Mouse (Mus musculus): Measurements from ENCODE around the gene Slc37a2. TPM values are rescaled to one million over a fixed set of nuclear protein-coding genes. Genes with fewer than 3 reads are reported as not detected.
A peak's percentile ranks its signal among the peaks of the same experiment; 100 is the strongest.

Gene Slc37a2
- total and polyA plus RNA-seq, 2 experiments from 2014 or later = 2.4 to 4.7 TPM

- ATAC-seq = no peak
- TF ChIP-seq CTCF (IDR thresholded peaks at IDR 0.05; ENCODE audit: low read depth) = no peak
These were observed 12.8 kb downstream of the Slc37a2 start for GRCm38 (mm10) chr9:37242764-37243163.

GRCm38 (mm10) chr9:37235951-37236737 is 19.4 kb downstream of the Slc37a2 start:
- 64% methylated on average over 4 of the region's 4 CpGs for WGBS
- no peak for ATAC-seq
- DNase-seq (ENCODE audit: low spot score) = no peak
- Histone ChIP-seq H3K36me3 (ENCODE audit: insufficient read depth, low read length) (no peaks in the 10 kb centered on the region), H3K4me2 (ENCODE audit: low read depth, low read length) (no peak overlapping the region), H3K4me3 (ENCODE audit: low read length) (no peak overlapping the region), H3K27ac (no peak overlapping the region), H3K4me1 (ENCODE audit: insufficient read depth, low read length) (no peaks in the 10 kb centered on the region), H3K9ac (replicated peaks; ENCODE audit: low read length) (no peak overlapping the region), H3K9me3 (ENCODE audit: low read length) (no peaks in the 10 kb centered on the region), H3K27me3 (ENCODE audit: insufficient read depth, low read length) (no peaks in the 10 kb centered on the region)
- no peak for TF ChIP-seq CTCF (IDR thresholded peaks at IDR 0.05; ENCODE audit: low read depth)

More at GRCm38 (mm10) chr9:37242764-37243163, 12.8 kb downstream of the Slc37a2 start:
- Histone ChIP-seq H3K9me3 (ENCODE audit: low read length) (no peaks in the 10 kb centered on the region), H3K4me2 (ENCODE audit: low read depth, low read length) (no peak overlapping the region), H3K36me3 (ENCODE audit: insufficient read depth, low read length) (no peaks in the 10 kb centered on the region), H3K4me3 (ENCODE audit: low read length) (no peak overlapping the region), H3K4me1 (ENCODE audit: insufficient read depth, low read length) (no peaks in the 10 kb centered on the region), H3K27ac (no peak overlapping the region), H3K9ac (replicated peaks; ENCODE audit: low read length) (no peak overlapping the region), H3K27me3 (ENCODE audit: insufficient read depth, low read length) (no peaks in the 10 kb centered on the region)
- DNase-seq (ENCODE audit: low spot score) = no peak
- 94% methylated on average over 3 of the region's 3 CpGs for whole genome bisulfite sequencing

DNA sequence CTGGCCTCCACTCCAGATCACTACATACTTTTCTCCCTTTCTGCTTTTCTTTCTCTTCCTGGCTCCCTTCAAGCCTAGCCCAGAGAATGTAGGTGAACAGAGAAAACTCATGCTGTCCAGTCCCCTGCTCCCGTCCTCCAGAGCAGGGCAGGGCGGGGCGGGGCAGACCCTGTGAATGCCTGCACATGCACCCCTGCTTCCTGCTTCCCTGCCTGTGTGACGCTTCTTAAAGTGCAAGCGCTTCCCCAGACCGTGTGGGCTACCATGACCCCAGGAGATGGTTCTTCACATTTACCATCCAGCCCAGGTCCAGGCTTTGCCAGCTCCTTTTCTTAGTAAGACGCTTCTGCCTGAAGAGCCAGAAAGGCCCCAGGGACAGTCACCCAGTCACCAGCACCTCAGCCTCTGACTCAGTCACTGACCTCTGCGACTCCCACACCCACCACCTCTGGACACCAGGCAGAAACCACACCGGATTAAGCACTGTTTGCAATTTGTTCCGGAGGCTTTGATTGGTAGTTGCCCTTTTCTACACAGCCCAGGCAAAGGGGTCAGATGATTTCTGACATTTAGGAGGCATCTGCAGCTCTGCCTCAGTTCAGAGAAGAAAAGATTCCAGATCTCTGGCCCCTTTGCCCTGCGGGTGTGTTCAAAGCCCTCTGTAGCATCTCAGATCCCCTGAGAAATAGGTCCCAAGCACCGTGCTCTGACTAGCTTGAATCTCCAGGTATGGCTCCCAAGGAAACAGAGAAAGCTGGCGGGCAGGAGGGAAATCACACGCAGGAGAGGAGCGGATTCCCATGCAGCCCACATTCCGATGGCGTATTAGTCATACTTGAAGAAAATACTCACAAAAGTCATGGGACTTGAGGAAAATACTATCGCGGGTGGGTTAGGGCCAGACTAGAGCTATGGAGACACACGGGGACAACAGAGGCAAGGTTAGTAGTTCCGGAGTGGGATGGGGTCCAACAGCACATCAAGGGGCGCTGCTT is 23.0 kb downstream of the Slc37a2 start:
- no peak for TF ChIP-seq CTCF (IDR thresholded peaks at IDR 0.05; ENCODE audit: low read depth)
- no peak overlapping the region for H3K27ac ChIP-seq
- no peak overlapping the region for H3K9ac ChIP-seq (replicated peaks; ENCODE audit: low read length)
- H3K27me3 ChIP-seq (ENCODE audit: insufficient read depth, low read length) = no peaks in the 10 kb centered on the region
- no peaks in the 10 kb centered on the region for H3K36me3 ChIP-seq (ENCODE audit: insufficient read depth, low read length)
- H3K4me3 ChIP-seq (ENCODE audit: low read length) = no peak overlapping the region
- ATAC-seq = no peak
- H3K4me2 ChIP-seq (ENCODE audit: low read depth, low read length) = no peak overlapping the region
- 62% methylated on average over 22 of the region's 22 CpGs for WGBS
- DNase-seq (ENCODE audit: low spot score) = no peak
- no peaks in the 10 kb centered on the region for H3K4me1 ChIP-seq (ENCODE audit: insufficient read depth, low read length)
- no peaks in the 10 kb centered on the region for H3K9me3 ChIP-seq (ENCODE audit: low read length)

DNA sequence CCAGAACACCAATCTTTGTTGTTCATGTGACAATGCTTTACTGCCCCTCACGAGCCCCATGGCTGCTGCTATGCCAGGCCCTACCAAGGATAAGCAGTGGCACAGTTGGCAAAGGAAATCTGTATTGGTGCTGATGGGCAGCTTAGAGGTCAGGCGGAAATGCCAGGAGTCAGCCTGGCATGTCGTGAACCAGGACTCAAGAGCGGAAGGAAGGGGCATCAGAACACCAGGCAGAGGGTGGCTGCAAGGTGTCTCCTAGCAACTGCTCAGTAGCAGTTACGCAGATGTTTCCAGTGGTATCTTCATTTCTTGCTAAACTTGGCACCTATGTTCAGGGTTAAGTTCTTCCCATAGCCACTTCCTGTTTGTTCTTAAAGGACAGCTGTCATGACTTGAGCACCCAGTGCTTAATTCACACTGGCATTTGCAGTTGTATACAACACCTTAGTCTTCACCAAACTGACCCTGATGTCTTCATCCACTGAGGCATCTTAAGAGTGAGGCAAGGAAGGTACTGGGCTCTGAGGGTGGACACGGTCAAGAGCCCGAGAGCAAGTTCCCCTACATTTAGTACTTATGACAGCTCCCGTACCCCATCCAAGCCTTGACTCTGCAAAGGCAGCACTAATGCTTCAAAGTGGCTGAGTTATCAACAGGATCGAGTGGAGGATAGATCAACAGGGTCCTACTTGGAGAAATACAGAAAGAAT is 24.9 kb downstream of the Slc37a2 start:
- Histone ChIP-seq H3K4me1 (ENCODE audit: insufficient read depth, low read length) (no peaks in the 10 kb centered on the region), H3K9me3 (ENCODE audit: low read length) (no peaks in the 10 kb centered on the region), H3K9ac (replicated peaks; ENCODE audit: low read length) (no peak overlapping the region), H3K4me2 (ENCODE audit: low read depth, low read length) (no peak overlapping the region), H3K4me3 (ENCODE audit: low read length) (no peak overlapping the region), H3K27ac (no peak overlapping the region), H3K36me3 (ENCODE audit: insufficient read depth, low read length) (no peaks in the 10 kb centered on the region), H3K27me3 (ENCODE audit: insufficient read depth, low read length) (no peaks in the 10 kb centered on the region)
- WGBS = 92% methylated on average over 9 of the region's 9 CpGs
- TF ChIP-seq CTCF (IDR thresholded peaks at IDR 0.05; ENCODE audit: low read depth) = no peak
- no peak for DNase-seq (ENCODE audit: low spot score)
- ATAC-seq = no peak

DNA sequence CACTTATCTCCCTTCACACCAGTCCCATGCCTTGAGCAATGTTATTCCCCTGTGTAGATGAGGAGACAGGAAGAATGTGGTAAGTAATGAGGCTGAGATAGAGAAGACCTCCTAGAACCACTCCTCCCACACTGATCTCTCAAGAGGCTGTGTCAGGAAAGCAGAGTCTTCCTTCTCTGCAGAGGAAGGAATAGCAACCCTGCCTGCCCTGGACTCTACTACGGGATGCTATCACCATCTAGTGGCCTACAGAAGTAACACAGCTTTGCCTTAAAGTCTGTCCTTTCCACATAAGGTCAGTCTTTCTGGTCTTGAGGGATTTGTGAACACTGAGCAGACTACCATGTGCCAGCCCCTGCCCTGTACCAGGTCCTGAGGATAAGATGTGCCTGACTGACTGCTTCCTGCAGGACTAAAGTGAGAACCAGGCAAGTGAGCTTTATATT is 25.6 kb downstream of the Slc37a2 start:
- no peak overlapping the region for H3K9ac ChIP-seq (replicated peaks; ENCODE audit: low read length)
- TF ChIP-seq CTCF (IDR thresholded peaks at IDR 0.05; ENCODE audit: low read depth) = peak; percentile 100
- peak; percentile 91 for ATAC-seq
- H3K4me2 ChIP-seq (ENCODE audit: low read depth, low read length) = no peak overlapping the region
- no peak overlapping the region for H3K4me3 ChIP-seq (ENCODE audit: low read length)
- H3K27ac ChIP-seq = no peak overlapping the region
- H3K27me3 ChIP-seq (ENCODE audit: insufficient read depth, low read length) = no peaks in the 10 kb centered on the region
- no peaks in the 10 kb centered on the region for H3K36me3 ChIP-seq (ENCODE audit: insufficient read depth, low read length)
- H3K4me1 ChIP-seq (ENCODE audit: insufficient read depth, low read length) = no peaks in the 10 kb centered on the region
- 5% methylated on average over 1 of the region's 1 CpGs for WGBS
- DNase-seq (ENCODE audit: low spot score) = peak; percentile 86
- H3K9me3 ChIP-seq (ENCODE audit: low read length) = no peaks in the 10 kb centered on the region

DNA sequence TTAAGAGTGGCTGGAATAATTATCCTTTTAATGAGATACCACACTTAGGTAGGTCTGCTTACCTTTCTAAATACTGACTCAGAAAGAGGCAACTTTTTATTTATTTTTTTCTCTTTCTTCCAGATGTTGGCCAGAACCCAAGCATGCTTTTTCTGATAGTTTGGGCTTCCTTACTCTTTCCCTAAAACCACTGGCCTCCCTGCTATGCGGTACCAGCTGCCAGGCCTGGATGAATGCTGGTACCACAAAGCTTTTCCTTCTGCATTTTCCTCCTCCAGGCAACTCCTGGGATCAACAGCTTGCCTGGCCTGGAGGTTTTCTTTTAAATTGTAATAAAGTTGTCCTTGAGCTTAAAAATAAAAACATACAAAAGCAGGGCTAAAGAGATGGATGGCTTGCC is 30.0 kb downstream of the Slc37a2 start:
- Histone ChIP-seq H3K4me1 (ENCODE audit: insufficient read depth, low read length) (no peaks in the 10 kb centered on the region), H3K4me2 (ENCODE audit: low read depth, low read length) (no peak overlapping the region), H3K9me3 (ENCODE audit: low read length) (no peaks in the 10 kb centered on the region), H3K27ac (no peak overlapping the region), H3K36me3 (ENCODE audit: insufficient read depth, low read length) (no peaks in the 10 kb centered on the region), H3K4me3 (ENCODE audit: low read length) (no peak overlapping the region), H3K9ac (replicated peaks; ENCODE audit: low read length) (no peak overlapping the region), H3K27me3 (ENCODE audit: insufficient read depth, low read length) (no peaks in the 10 kb centered on the region)
- WGBS = 88% methylated on average over 1 of the region's 1 CpGs
- no peak for TF ChIP-seq CTCF (IDR thresholded peaks at IDR 0.05; ENCODE audit: low read depth)
- ATAC-seq (no peak), DNase-seq (ENCODE audit: low spot score) (no peak)
